Mouse (Mus musculus) limb, embryonic 15.5 days (tissue): ENCODE measurements around the gene Idua. TPM values are rescaled to one million over a fixed set of nuclear protein-coding genes. Genes with fewer than 3 reads are reported as not detected.

Experiments used
- ATAC-seq: fragments of 200-750 bp; cut with Nextera tagmentation; 2 replicates; pipeline ENCODE4 v1.8.0; 2017; ENCODE audit warnings: low read depth, moderate TSS enrichment; ENCODE audit not compliant: insufficient number of reproducible peaks, low FRiP score, low TSS enrichment
- H3K27ac ChIP-seq: fragments of 300-500 bp; sonication (generic); 2 replicates; pipeline ENCODE4 v1.5.1; 2015; ENCODE audit warnings: moderate library complexity, mild to moderate bottlenecking, inconsistent platforms
- H3K27me3 ChIP-seq: fragments of 300-500 bp; sonication (generic); 2 replicates; pipeline ENCODE4 v1.6.1; 2015; ENCODE audit warnings: inconsistent platforms
- H3K36me3 ChIP-seq: fragments of 300-500 bp; sonication (generic); 2 replicates; pipeline ENCODE4 v1.6.1; 2015; ENCODE audit warnings: inconsistent platforms
- H3K4me1 ChIP-seq: fragments of 300-500 bp; sonication (generic); 2 replicates; pipeline ENCODE4 v1.6.1; 2015; ENCODE audit warnings: inconsistent platforms
- H3K4me2 ChIP-seq: fragments of 300-500 bp; sonication (generic); 2 replicates; pipeline ENCODE4 v1.6.1; 2015; ENCODE audit warnings: mild to moderate bottlenecking, inconsistent platforms
- H3K4me3 ChIP-seq: fragments of 300-500 bp; sonication (generic); 2 replicates; pipeline ENCODE4 v1.5.1; 2015; ENCODE audit warnings: mild to moderate bottlenecking, inconsistent platforms
- H3K9ac ChIP-seq: fragments of 300-500 bp; sonication (generic); 2 replicates; pipeline ENCODE4 v1.6.1; 2015; ENCODE audit warnings: inconsistent platforms
- H3K9me3 ChIP-seq: fragments of 300-500 bp; sonication (generic); 2 replicates; pipeline ENCODE4 v1.6.1; 2016; ENCODE audit warnings: inconsistent platforms
- WGBS: fragments of 180-500 bp; shearing (Covaris S2); methylation state at CpG from one replicate; pipeline ENCODE4 v1.1.7; 2015; 5-methylcytosine and 5-hydroxymethylcytosine counted together
- polyA plus RNA-seq: library from polyadenylated mRNA; unstranded; fragments of >200 nt; fragmentation: Nextera tagmentation; extraction: Ambion mirVana; gene quantifications from 2 replicates; pipeline ENCODE4 v1.2.1, GENCODE M21; 2015

Gene Idua
- polyA plus RNA-seq, 1 experiment from 2014 or later = 17.8 TPM

DNA sequence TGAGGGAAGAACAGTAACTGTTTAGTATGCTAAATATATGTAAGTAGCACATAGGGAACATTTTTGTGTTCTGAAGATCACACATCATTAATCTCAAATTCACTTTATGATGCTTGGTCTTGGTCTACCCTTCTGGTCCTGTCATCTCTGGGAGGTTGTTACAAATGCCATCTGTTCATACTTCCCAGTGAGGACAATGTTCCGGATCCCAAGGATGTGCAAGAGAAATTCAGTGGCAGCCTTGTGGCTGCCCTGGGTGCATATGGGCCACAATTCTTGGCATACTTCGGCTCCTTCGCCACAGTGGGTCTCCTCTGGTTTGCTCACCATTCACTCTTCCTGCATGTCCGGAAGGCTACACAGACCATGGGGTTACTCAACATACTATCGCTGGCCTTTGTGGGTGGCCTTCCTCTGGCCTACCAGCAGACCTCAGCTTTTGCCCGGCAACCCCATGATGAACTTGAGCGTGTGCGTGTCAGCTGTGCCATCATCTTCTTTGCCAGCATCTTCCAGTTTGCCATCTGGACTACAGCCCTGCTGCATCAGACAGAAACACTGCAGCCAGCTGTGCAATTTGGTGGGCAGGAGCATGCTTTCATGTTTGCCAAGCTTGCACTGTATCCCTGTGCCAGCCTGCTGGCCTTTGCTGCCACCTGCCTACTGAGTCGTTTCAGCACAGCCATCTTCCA is 14.3 kb upstream of the Idua start:
- no peaks in the 10 kb centered on the region for H3K27me3 ChIP-seq
- ATAC-seq = no peak
- H3K36me3 ChIP-seq = peaks cover 81% of the 10 kb centered on the region
- no peak overlapping the region for H3K4me2 ChIP-seq
- no peak overlapping the region for H3K27ac ChIP-seq
- WGBS = 88% methylated on average over 9 of the region's 9 CpGs
- no peaks in the 10 kb centered on the region for H3K9me3 ChIP-seq
- no peaks in the 10 kb centered on the region for H3K4me1 ChIP-seq
- H3K4me3 ChIP-seq = no peak overlapping the region
- H3K9ac ChIP-seq = no peak overlapping the region

DNA sequence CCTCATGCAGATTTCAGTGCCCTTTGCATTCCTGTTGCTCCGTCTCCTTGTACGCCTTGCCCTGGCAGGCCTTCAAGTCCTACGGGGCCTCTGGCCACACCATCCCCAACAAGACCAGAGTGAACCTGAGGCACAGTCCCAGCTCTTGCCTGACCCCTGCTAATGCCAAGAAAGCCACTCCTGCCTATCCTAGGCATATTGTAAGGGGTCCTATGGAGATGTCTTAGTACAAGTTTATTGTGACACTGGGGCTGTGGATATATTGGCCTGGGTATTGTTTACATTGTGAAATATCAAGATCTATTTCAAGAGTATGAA is 13.8 kb upstream of the Idua start:
- Histone ChIP-seq H3K27ac (no peak overlapping the region), H3K27me3 (no peaks in the 10 kb centered on the region), H3K9ac (no peak overlapping the region), H3K4me2 (no peak overlapping the region), H3K36me3 (peaks cover 85% of the 10 kb centered on the region), H3K4me1 (no peaks in the 10 kb centered on the region), H3K4me3 (no peak overlapping the region), H3K9me3 (no peaks in the 10 kb centered on the region)
- no peak for ATAC-seq
- WGBS = 86% methylated on average over 3 of the region's 3 CpGs

DNA sequence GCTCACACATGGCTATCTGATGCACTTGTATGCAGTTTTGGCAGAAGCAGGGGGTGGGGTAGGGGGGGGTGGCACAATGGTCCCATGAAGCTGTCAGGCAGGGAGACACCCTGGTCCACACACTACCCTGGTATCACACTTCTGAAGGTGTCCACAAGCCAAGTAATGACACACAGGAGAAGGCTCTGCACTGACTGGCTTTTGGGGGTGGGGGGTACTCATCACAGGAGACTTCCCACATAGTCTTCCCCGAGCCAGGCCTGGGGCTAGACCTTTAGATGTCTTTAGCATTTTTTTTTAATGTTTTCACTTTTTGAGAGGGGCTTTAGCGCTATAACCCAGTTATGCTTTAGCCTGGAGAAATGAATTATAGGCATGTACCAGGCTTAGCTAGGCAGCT is 12.8 kb upstream of the Idua start:
- H3K4me1 ChIP-seq = no peaks in the 10 kb centered on the region
- no peak overlapping the region for H3K27ac ChIP-seq
- no peak for ATAC-seq
- no peaks in the 10 kb centered on the region for H3K27me3 ChIP-seq
- H3K9me3 ChIP-seq = no peaks in the 10 kb centered on the region
- no peak overlapping the region for H3K4me3 ChIP-seq
- no peak overlapping the region for H3K9ac ChIP-seq
- 84% methylated on average over 2 of the region's 2 CpGs for WGBS
- no peak overlapping the region for H3K4me2 ChIP-seq
- H3K36me3 ChIP-seq = peaks cover 86% of the 10 kb centered on the region

DNA sequence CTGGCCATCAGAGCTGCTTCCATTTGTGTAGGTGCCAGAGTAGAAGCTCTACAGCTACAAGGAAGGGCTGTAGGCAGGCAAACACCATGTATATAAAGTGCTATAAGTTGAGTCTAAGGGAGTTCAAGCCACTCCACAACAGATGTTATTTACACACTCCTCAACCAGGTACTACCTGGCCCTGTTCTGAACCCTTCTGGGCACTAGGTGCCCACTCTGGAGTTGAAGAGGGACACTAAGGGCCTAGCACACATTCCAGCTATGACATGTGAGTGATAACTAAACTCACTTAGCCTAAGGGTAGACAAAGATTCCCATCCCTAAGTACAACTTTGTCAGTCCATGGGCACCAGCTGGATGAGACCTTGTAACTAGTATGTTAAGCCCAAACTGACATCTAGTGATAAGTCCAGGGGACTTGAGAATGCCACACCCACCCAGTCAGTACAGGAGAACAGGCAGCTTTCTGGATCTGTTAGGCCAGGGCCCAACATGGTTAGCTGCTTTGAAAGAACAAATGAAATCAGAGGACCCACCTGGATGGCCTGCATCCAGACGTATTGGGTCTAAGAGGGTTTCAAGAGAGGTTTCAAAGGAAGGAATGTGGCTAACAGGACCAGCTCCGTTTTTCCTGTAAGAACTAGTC is 12.2 kb upstream of the Idua start:
- no peak overlapping the region for H3K27ac ChIP-seq
- H3K27me3 ChIP-seq = no peaks in the 10 kb centered on the region
- 79% methylated on average over 2 of the region's 2 CpGs for WGBS
- no peaks in the 10 kb centered on the region for H3K4me1 ChIP-seq
- no peak for ATAC-seq
- peaks cover 86% of the 10 kb centered on the region for H3K36me3 ChIP-seq
- no peaks in the 10 kb centered on the region for H3K9me3 ChIP-seq
- no peak overlapping the region for H3K4me2 ChIP-seq
- no peak overlapping the region for H3K4me3 ChIP-seq
- no peak overlapping the region for H3K9ac ChIP-seq

DNA sequence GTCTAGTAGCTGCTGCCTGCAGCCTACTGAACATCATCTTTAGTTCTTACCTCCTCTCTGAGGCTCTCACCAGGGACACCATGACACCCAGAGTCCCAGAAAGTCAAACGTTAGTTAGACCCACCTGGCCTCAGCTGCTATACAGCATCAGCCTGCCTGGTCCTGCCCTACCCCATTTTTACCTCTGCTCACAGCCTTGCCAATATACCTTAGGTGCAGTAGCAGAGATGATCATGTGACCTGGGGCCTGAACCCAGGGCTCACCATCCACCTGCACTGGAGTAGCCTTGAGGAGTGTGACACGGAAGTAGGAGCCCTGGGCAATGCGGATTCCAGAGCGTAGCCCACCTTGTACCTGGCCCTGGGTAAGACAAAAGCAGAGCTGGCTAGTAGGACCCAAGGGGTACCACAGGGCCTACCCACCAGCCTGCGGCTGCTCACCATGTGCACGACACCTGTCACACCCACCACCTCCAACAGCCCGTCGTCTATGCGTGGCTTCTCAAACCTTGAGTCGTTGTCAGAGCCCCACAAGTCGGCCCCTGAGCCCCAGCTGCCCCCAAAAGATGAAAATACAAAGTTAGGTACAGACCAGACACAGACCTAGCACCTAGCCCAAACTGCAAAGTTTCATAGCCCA is 11.1 kb upstream of the Idua start:
- no peak overlapping the region for H3K4me3 ChIP-seq
- H3K9me3 ChIP-seq = no peaks in the 10 kb centered on the region
- peaks cover 89% of the 10 kb centered on the region for H3K36me3 ChIP-seq
- H3K27me3 ChIP-seq = no peaks in the 10 kb centered on the region
- H3K9ac ChIP-seq = no peak overlapping the region
- WGBS = 90% methylated on average over 11 of the region's 11 CpGs
- ATAC-seq = no peak
- H3K4me1 ChIP-seq = no peaks in the 10 kb centered on the region
- no peak overlapping the region for H3K27ac ChIP-seq
- no peak overlapping the region for H3K4me2 ChIP-seq

DNA sequence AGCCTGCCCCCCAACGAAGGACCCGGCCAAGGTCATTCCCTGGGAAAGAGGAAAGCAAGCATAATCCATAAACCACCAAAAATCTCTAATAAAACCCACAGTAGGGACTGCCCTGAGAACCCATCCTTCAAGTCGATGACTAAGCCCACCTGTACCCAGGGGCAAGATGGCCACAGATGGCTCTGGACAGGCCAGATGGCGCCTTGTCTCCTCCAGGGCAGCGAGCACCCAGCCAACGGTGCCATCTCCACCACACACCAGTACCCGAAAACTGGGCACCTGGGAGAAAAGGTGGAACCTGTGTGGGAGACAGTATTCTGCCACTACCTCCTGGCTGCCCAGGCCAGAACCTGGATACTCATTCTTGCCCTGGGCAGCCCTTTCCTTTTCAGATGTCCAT is 9.8 kb upstream of the Idua start:
- no peaks in the 10 kb centered on the region for H3K27me3 ChIP-seq
- H3K9ac ChIP-seq = no peak overlapping the region
- 80% methylated on average over 7 of the region's 7 CpGs for WGBS
- H3K4me2 ChIP-seq = no peak overlapping the region
- no peaks in the 10 kb centered on the region for H3K9me3 ChIP-seq
- no peak overlapping the region for H3K27ac ChIP-seq
- H3K36me3 ChIP-seq = peaks cover 91% of the 10 kb centered on the region
- no peak for ATAC-seq
- H3K4me3 ChIP-seq = no peak overlapping the region
- H3K4me1 ChIP-seq = no peaks in the 10 kb centered on the region

DNA sequence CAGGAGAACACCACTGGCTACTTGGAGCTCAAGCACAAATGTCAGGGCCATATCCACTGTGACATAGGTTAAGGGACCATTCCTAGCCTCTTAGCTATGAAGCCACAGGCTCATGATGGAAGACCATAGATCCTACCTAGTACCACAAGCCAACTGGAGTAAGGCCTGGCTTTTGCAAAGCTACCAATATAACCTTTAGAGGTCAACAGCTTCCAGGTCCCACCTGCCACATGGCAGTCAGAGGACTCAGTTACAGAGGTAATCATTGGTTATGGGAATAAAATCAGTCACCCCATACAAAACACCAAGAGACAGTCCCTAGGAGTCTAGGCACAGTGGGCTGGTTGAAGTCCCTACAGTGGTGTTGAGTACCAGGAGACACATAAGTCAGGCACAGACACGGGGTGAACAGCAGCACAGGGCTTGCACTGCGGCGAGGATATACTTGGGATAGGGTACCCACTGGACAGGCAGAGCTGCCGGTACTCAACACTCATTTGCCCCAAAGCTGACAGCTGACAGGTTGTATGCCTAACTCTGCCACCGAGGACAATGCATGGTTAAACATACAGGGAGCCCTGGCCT is 8.9 kb upstream of the Idua start:
- no peak for ATAC-seq
- no peaks in the 10 kb centered on the region for H3K4me1 ChIP-seq
- H3K9me3 ChIP-seq = no peaks in the 10 kb centered on the region
- no peak overlapping the region for H3K9ac ChIP-seq
- peaks cover 91% of the 10 kb centered on the region for H3K36me3 ChIP-seq
- no peak overlapping the region for H3K4me3 ChIP-seq
- H3K4me2 ChIP-seq = no peak overlapping the region
- H3K27ac ChIP-seq = no peak overlapping the region
- 77% methylated on average over 5 of the region's 5 CpGs for WGBS
- H3K27me3 ChIP-seq = no peaks in the 10 kb centered on the region

DNA sequence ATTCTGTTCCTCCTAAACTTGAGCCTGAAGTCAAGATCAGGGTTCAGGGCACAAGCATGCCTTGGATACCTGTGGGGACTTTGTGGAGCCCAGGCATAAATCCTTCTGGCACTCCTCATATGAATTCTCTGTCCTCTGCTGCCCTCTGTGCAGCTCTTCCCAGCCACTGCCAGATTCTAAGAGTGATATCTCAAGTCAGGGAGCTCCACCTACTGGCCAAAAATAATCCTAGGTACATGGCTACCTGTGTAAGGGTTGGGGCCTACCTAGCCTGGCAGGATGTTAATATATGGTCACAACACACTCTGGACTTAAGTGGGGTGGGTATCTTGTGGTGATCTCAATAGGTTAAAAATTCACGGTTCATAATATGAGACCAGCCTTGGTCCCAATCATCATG is 8.3 kb upstream of the Idua start:
- 73% methylated on average over 1 of the region's 1 CpGs for WGBS
- Histone ChIP-seq H3K4me1 (no peaks in the 10 kb centered on the region), H3K27ac (no peak overlapping the region), H3K9ac (no peak overlapping the region), H3K36me3 (peaks cover 89% of the 10 kb centered on the region), H3K4me2 (no peak overlapping the region), H3K27me3 (no peaks in the 10 kb centered on the region), H3K4me3 (no peak overlapping the region), H3K9me3 (no peaks in the 10 kb centered on the region)
- ATAC-seq = no peak

DNA sequence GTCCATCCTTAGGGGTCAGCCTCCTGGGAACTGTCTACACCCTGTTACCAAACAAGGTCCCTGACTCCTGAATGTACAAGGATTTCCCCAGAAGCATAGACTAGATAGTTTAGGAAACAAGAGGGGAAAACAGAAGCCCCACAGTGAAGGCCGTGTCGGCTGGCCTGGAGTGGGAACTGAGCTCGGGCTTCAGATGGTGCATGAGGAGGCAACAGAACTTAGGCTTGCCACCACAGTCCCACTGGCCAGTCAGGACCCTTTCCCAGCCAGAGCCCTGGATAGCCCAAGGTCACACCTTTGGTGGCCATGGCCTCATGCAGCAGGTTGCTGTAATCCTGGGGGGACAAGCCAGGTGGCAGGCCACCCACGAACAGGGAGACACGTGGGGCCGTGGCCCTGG is 6.8 kb upstream of the Idua start:
- H3K9me3 ChIP-seq = no peaks in the 10 kb centered on the region
- H3K27ac ChIP-seq = no peak overlapping the region
- WGBS = 80% methylated on average over 6 of the region's 6 CpGs
- no peak overlapping the region for H3K9ac ChIP-seq
- 0 out of 2 replicates have a peak, but pooled peaks cover under 1% of the 10 kb centered on the region for H3K4me1 ChIP-seq
- no peak overlapping the region for H3K4me3 ChIP-seq
- peaks cover 89% of the 10 kb centered on the region for H3K36me3 ChIP-seq
- H3K27me3 ChIP-seq = no peaks in the 10 kb centered on the region
- ATAC-seq = no peak
- no peak overlapping the region for H3K4me2 ChIP-seq

DNA sequence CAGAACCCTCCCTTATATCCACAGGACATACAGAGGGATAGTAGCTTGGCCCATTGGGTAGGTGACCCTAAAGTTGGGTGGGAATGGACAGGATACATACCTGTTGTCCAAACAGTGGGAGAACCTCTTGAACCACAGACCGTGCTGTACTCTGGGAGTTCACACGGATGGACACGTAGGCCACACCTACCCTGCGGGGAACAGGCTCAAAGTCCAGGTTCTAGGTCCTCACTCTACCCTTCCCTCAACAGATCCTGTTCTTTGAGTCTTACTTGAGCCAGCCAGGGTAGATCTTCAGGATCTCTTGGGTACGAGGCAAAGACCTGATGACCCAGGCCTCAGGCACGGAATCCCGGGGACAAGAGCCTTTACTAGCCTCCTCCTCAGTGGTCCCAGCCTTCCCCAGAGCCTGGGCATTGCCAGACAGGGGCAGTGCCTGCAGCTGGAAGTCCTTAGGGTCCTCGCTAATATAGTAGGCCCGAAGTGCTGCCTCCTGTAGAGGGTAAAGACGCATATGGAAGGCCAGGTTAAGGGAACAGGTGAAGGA is 5.6 kb upstream of the Idua start:
- H3K9ac ChIP-seq = no peak overlapping the region
- H3K36me3 ChIP-seq = peaks cover 78% of the 10 kb centered on the region
- H3K9me3 ChIP-seq = no peaks in the 10 kb centered on the region
- WGBS = 91% methylated on average over 10 of the region's 10 CpGs
- no peak overlapping the region for H3K4me2 ChIP-seq
- no peak for ATAC-seq
- H3K4me3 ChIP-seq = no peak overlapping the region
- H3K27ac ChIP-seq = no peak overlapping the region
- no peaks in the 10 kb centered on the region for H3K27me3 ChIP-seq
- H3K4me1 ChIP-seq = peaks cover 11% of the 10 kb centered on the region

DNA sequence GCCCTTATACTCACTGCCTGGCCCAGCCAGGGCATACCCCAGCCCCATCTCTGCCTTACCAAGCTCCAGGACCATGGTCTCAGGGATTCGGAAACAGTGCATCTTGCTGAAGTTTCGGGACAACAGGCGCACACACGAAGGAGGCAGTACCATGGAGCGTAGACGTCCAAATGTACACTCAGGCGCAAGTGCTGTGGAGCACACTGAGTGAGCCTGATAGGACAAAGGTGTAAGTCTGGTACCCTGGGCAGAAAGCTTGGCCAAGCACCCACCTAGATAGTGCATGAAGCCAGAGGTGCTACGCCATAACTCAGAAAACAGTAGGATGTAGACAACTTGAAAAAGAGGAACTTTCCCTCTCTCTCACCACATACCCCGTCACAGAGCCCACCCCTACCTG is 4.8 kb upstream of the Idua start:
- H3K4me1 ChIP-seq = peaks cover 16% of the 10 kb centered on the region
- H3K4me3 ChIP-seq = no peak overlapping the region
- H3K9me3 ChIP-seq = no peaks in the 10 kb centered on the region
- no peak for ATAC-seq
- no peak overlapping the region for H3K4me2 ChIP-seq
- no peaks in the 10 kb centered on the region for H3K27me3 ChIP-seq
- peaks cover 71% of the 10 kb centered on the region for H3K36me3 ChIP-seq
- H3K27ac ChIP-seq = no peak overlapping the region
- WGBS = 96% methylated on average over 9 of the region's 9 CpGs
- H3K9ac ChIP-seq = no peak overlapping the region
